ENCODE assay signal across 26 mouse cellular contexts in the genomic region with DNA sequence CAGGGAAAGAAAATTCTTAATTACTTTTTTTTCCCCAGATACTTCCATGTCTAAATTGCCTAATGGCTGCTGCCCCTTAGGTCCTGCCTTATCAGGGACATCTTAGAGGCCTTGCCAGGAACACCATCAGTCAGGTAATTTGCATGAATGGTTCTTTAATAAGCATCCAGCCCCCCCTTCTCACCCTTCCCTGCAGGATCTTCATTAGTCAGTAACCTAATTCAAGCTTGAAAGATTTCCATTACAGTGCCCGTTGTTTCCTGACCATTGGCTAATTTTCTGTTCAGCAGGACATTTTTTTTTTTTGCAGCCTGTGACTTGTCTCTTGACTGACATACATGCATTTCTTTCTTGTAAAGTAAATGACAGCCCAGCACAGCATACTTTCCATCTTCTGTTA. TPM values are rescaled to one million over a fixed set of nuclear protein-coding genes. Genes with fewer than 3 reads are reported as not detected.
DNase-seq lines count a peak whose midpoint lies in the region; ATAC-seq and TF ChIP-seq lines count a peak whose summit lies in the region.
"Had no signal": no experiment of that assay in that cellular context is flagged by ENCODE, and none has a peak within 500 bp of the region (broad histone marks: within the 10 kb centered on the region; RNA-seq: fewer than 3 reads in every experiment).

No protein-coding gene starts in this region.

- H3K4me1 ChIP-seq in hindbrain, embryonic 13.5 days (replicated peaks): peaks cover 10% of the 10 kb centered on the region; the same call in 1 of the 2 replicates
- no peaks in the 10 kb centered on the region for H3K4me1 ChIP-seq in hindbrain, embryonic 11.5 days (replicated peaks; ENCODE audit: control insufficient read depth, insufficient read depth, low read length)
- no peaks in the 10 kb centered on the region for H3K4me1 ChIP-seq in kidney, postnatal 0 days (replicated peaks; ENCODE audit: insufficient read depth, low read length)
- H3K4me1 ChIP-seq: embryonic facial prominence, embryonic 12.5 days; intestine, embryonic 15.5 days; limb, embryonic 12.5 days; lung, embryonic 15.5 days had no signal

- ATAC-seq in hindbrain, embryonic 13.5 days (ENCODE audit: low FRiP score): 0 out of 2 replicates have a peak, but pooled peaks have one; percentile 52
- ATAC-seq in hindbrain, embryonic 11.5 days (ENCODE audit: low FRiP score): no peak
- ATAC-seq in kidney, postnatal 0 days (replicated peaks; ENCODE audit: low FRiP score, low read depth): no peak
- ATAC-seq: intestine, embryonic 15.5 days; Patski had no signal

- no peak overlapping the region for H3K4me3 ChIP-seq in hindbrain, embryonic 13.5 days
- H3K4me3 ChIP-seq in hindbrain, embryonic 11.5 days (ENCODE audit: low read depth, low read length): no peak overlapping the region
- H3K4me3 ChIP-seq in kidney, postnatal 0 days (replicated peaks; ENCODE audit: low read depth, low read length): no peak overlapping the region
- H3K4me3 ChIP-seq: embryonic facial prominence, embryonic 12.5 days; hindbrain, embryonic 15.5 days; intestine, embryonic 15.5 days; limb, embryonic 12.5 days; lung, embryonic 15.5 days; midbrain, embryonic 12.5 days had no signal

- no peak overlapping the region for H3K4me2 ChIP-seq in hindbrain, embryonic 13.5 days
- no peak overlapping the region for H3K4me2 ChIP-seq in hindbrain, embryonic 11.5 days (replicated peaks; ENCODE audit: low read depth, low read length)
- H3K4me2 ChIP-seq in kidney, postnatal 0 days (ENCODE audit: low read length): no peak overlapping the region
- H3K4me2 ChIP-seq: embryonic facial prominence, embryonic 12.5 days; hindbrain, embryonic 15.5 days; intestine, embryonic 15.5 days; limb, embryonic 12.5 days; liver, embryonic 11.5 days; lung, embryonic 15.5 days; midbrain, embryonic 12.5 days had no signal

- 29% methylated on average over 1 of the region's 1 CpGs for WGBS in hindbrain, embryonic 13.5 days
- WGBS in hindbrain, embryonic 11.5 days: 32% methylated on average over 1 of the region's 1 CpGs
- 24% methylated on average over 1 of the region's 1 CpGs for whole genome bisulfite sequencing in kidney, postnatal 0 days

- TF ChIP-seq CTCF in kidney, postnatal 0 days (IDR thresholded peaks at IDR 0.05; ENCODE audit: low read depth): no peak
- TF ChIP-seq CTCF in brain, embryonic 14.5 days (IDR thresholded peaks at IDR 0.05; ENCODE audit: borderline replicate concordance, extremely low read depth, insufficient read depth, insufficient read length): no peak

- 0 out of 2 replicates have a peak, but pooled peaks cover 3% of the 10 kb centered on the region for H3K27me3 ChIP-seq in hindbrain, embryonic 13.5 days
- no peaks in the 10 kb centered on the region for H3K27me3 ChIP-seq in hindbrain, embryonic 11.5 days (ENCODE audit: control insufficient read depth, insufficient read depth, low read length)
- no peaks in the 10 kb centered on the region for H3K27me3 ChIP-seq in kidney, postnatal 0 days (ENCODE audit: insufficient read depth, low read length)
- H3K27me3 ChIP-seq: embryonic facial prominence, embryonic 12.5 days; hindbrain, embryonic 15.5 days; intestine, embryonic 15.5 days; limb, embryonic 12.5 days; lung, embryonic 15.5 days; midbrain, embryonic 12.5 days had no signal

- TF ChIP-seq POLR2A in brain, embryonic 14.5 days (IDR thresholded peaks at IDR 0.05; ENCODE audit: borderline replicate concordance, extremely low read depth, insufficient read depth, insufficient read length, poor library complexity, severe bottlenecking): no peak

- H3K9me3 ChIP-seq in hindbrain, embryonic 13.5 days: no peaks in the 10 kb centered on the region
- H3K9me3 ChIP-seq in hindbrain, embryonic 11.5 days (ENCODE audit: control insufficient read depth, low read length): no peaks in the 10 kb centered on the region
- no peaks in the 10 kb centered on the region for H3K9me3 ChIP-seq in kidney, postnatal 0 days (replicated peaks; ENCODE audit: low read length)
- H3K9me3 ChIP-seq: embryonic facial prominence, embryonic 12.5 days; G1E; hindbrain, embryonic 15.5 days; intestine, embryonic 15.5 days; limb, embryonic 12.5 days; lung, embryonic 15.5 days; midbrain, embryonic 12.5 days had no signal

- peak; percentile 33 to 54 for DNase-seq in cerebellum, postnatal 10 days
- no peak for DNase-seq in cerebellum, adult 11-12 months
- DNase-seq in hindbrain, embryonic 11.5 days (ENCODE audit: low spot score): no peak
- DNase-seq in kidney, postnatal 0 days (ENCODE audit: low spot score): peak; percentile 8
- no peak for DNase-seq in kidney, postnatal 36 days
- peak; percentile 76 for DNase-seq in brain, embryonic 14.5 days (ENCODE audit: low read depth)
- no peak for DNase-seq in testis, postnatal 10 days (ENCODE audit: low spot score)
- DNase-seq: adrenal gland, postnatal 10 days; cerebellum, adult 18-20 months; cerebellum, postnatal 36 days; gastrocnemius, postnatal 14 days; heart, postnatal 14 days; layer of hippocampus, adult 9-11 months; spleen, adult 18-20 months; thymus, adult 18-20 months; thymus, postnatal 25 days had no signal

- H3K9ac ChIP-seq in hindbrain, embryonic 13.5 days: no peak overlapping the region
- no peak overlapping the region for H3K9ac ChIP-seq in hindbrain, embryonic 11.5 days (ENCODE audit: low read depth, low read length)
- H3K9ac ChIP-seq in kidney, postnatal 0 days (ENCODE audit: low read depth, low read length): no peak overlapping the region
- H3K9ac ChIP-seq: embryonic facial prominence, embryonic 12.5 days; hindbrain, embryonic 15.5 days; intestine, embryonic 15.5 days; limb, embryonic 12.5 days; lung, embryonic 15.5 days; midbrain, embryonic 12.5 days had no signal

- no peaks in the 10 kb centered on the region for H3K36me3 ChIP-seq in hindbrain, embryonic 13.5 days
- H3K36me3 ChIP-seq in hindbrain, embryonic 11.5 days (ENCODE audit: control insufficient read depth, insufficient read depth, low read length): no peaks in the 10 kb centered on the region
- no peaks in the 10 kb centered on the region for H3K36me3 ChIP-seq in kidney, postnatal 0 days (ENCODE audit: insufficient read depth, low read length)
- H3K36me3 ChIP-seq: embryonic facial prominence, embryonic 12.5 days; G1E; hindbrain, embryonic 15.5 days; intestine, embryonic 15.5 days; limb, embryonic 12.5 days; lung, embryonic 15.5 days; midbrain, embryonic 12.5 days had no signal

- no peak overlapping the region; the same call in 1 of the 2 replicates for H3K27ac ChIP-seq in hindbrain, embryonic 13.5 days
- no peak overlapping the region for H3K27ac ChIP-seq in hindbrain, embryonic 11.5 days (ENCODE audit: low read depth, low read length)
- no peak overlapping the region for H3K27ac ChIP-seq in kidney, postnatal 0 days
- H3K27ac ChIP-seq: embryonic facial prominence, embryonic 12.5 days; hindbrain, embryonic 15.5 days; intestine, embryonic 15.5 days; limb, embryonic 12.5 days; lung, embryonic 15.5 days; midbrain, embryonic 12.5 days had no signal

RNA-seq across cellular contexts. Expression of a gene that starts 48.8 kb away (rescaled TPM):
- 151 and 152 TPM in 2 replicates for polyA plus RNA-seq in hindbrain, embryonic 13.5 days (2015; fragmentation: Nextera tagmentation; extraction: Ambion mirVana)
- 113 and 115 TPM in 2 replicates for polyA plus RNA-seq in hindbrain, embryonic 11.5 days (2014; fragmentation: Nextera tagmentation; extraction: Ambion mirVana)
- 70.0 and 71.8 TPM in 2 replicates for polyA plus RNA-seq in kidney, postnatal 0 days (2015; fragmentation: Nextera tagmentation; extraction: Ambion mirVana)
- 80.3 and 80.7 TPM in 2 replicates for polyA plus RNA-seq in brain, embryonic 14.5 days (2012; rRNA removed)
- polyA plus RNA-seq: G1E had no signal

Comparison
In these comparisons a context has a peak if more than half of its experiments do, and no peak if none do; other contexts are left out.
1. DNase-seq: peak in cerebellum, postnatal 10 days (2 of 2), kidney, postnatal 0 days (single experiment) and brain, embryonic 14.5 days (single experiment); none in cerebellum, adult 11-12 months (single experiment), hindbrain, embryonic 11.5 days (single experiment), kidney, postnatal 36 days (0 of 2) and testis, postnatal 10 days (single experiment).